Mouse (Mus musculus): ENCODE results near the gene Adk. TPM values are rescaled to one million over a fixed set of nuclear protein-coding genes. Genes with fewer than 3 reads are reported as not detected.

Gene Adk
- total RNA-seq, 2 experiments from 2014 or later = 100 to 104 TPM

DNA sequence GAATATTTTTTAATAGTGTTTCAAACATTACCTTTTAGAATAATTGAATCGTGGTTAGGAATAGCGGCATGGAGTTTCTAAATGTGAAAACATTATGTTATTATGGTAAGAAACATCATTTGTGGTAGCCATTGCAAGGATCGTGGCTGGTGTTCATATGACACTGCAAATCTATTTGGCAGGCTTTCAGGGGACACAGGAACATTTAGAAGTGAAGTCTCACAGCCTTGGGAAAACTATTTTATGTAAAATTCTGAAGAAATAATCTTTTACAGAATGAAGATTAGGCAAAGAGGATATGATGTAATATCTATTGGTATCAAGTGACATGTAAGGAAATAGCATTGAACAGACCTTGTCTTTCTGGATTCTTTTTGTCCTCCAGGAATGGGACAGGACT lies 262.1 kb downstream of the Adk start:
- ATAC-seq (replicated peaks; ENCODE audit: poor library complexity) = no peak

- ATAC-seq (replicated peaks; ENCODE audit: poor library complexity) = no peak
These were observed 282.5 kb downstream of the Adk start for GRCm38 (mm10) chr14:21334826-21335225.

DNA sequence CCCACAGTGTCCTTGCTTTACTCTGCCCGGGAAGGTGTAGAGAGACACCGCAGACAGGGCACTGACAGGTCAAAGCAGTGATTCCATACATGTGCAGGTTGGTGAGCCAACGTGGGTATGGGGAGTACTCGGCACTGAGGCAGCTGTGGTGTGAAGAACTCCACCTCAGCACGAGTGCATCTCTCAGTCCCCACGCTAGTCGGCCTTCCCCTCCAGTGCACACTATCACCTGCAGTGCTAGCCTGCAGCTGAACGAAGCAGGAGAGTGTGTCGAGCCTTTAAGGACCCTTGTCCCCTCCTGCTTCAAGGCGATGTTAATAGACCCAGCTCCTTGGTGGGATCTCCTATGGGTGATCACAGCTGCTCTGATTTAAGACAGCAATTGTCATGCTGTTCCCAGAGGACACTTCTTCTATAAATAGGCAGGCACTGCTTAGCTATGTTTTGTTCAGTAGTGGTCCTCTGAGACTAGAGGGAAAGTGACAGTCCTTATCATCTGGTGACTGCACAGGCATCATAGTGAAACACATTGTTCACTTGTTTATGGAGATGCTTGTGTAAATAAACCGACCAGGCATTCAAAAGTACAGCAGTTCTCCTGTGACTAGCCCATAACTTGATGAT lies 283.4 kb downstream of the Adk start:
- no peak for ATAC-seq (replicated peaks; ENCODE audit: poor library complexity)

GRCm38 (mm10) chr14:21337948-21338347 lies 285.6 kb downstream of the Adk start:
- ATAC-seq (replicated peaks; ENCODE audit: poor library complexity) = no peak

DNA sequence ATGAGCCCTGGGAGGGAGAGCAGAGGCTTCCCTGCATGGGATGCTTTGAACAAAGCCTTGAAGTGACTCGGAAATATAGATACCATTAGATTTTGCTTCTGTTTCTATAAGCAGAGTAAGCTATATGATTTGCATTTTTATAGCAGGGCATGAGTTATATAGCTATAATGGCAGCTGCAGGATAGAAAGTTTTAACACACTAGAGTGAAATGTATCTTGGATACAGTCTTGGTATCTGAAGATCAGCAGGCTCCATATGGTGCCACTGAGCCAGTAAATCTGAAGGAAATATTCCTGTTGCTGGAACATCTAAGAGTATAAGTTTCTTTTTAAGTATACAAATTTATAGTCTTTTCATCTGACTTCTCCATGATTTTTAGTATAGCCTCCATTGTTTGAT lies 288.8 kb downstream of the Adk start:
- ATAC-seq (replicated peaks; ENCODE audit: poor library complexity) = no peak

DNA sequence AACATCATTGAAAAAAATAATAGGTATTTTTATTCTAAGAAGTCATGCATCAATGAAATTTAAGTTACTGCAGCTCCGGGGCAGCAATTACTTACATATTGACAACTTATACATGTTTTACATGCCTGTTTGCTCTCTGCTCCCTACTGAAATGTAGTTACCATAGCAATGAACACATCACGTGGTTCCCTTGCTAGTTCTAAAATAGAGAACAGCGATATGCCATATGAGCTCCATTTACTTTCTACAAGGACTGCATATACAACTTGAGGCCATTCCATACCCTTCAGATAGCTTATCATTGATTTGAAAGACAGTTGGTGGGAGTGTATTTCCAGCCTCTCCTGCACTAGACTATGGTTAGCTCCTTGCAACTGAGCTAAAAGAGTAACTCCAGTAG lies 290.6 kb downstream of the Adk start:
- no peak for ATAC-seq (replicated peaks; ENCODE audit: poor library complexity)

GRCm38 (mm10) chr14:21344896-21345295 lies 292.5 kb downstream of the Adk start:
- ATAC-seq (replicated peaks; ENCODE audit: poor library complexity) = no peak

DNA sequence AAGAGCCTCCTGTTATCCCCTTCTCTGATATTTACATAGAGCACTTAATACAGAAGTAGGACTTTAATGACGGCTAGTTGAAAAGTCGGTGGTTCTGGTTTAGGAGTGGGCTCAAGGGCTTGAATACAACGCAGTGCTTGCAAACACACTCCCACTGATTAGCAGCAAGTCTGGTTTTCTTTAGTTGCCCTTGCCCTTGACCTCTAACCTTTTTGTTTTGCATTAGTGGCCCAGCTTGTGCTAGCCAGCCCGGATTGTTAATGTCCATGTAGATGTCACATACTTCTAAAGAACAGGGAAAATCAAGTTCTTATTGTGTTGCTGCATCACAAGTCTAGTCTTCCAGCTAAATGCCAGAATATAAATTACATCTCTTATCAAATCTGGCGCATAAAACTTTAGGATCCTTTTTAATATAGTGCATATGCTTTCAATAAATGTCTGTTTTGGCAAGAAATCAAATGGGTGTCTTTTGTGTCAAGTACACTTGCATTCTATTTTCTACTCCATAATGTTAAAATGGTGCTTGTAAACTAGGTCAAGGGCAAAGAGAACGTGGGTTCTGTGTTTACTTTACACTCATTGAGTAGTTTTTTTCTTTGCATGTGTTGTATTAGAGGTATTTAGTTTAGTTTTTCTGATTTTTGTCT lies 296.4 kb downstream of the Adk start:
- no peak for ATAC-seq (replicated peaks; ENCODE audit: poor library complexity)

GRCm38 (mm10) chr14:21351646-21352045 lies 299.3 kb downstream of the Adk start:
- ATAC-seq (replicated peaks; ENCODE audit: poor library complexity) = no peak

GRCm38 (mm10) chr14:21356286-21356685 lies 303.9 kb downstream of the Adk start:
- ATAC-seq (replicated peaks; ENCODE audit: poor library complexity) = no peak

- no peak for ATAC-seq (replicated peaks; ENCODE audit: poor library complexity)
These were observed 307.0 kb downstream of the Adk start for GRCm38 (mm10) chr14:21359207-21359895.

- no peak for ATAC-seq (replicated peaks; ENCODE audit: poor library complexity)
These were observed 307.6 kb downstream of the Adk start for GRCm38 (mm10) chr14:21359896-21360525.

DNA sequence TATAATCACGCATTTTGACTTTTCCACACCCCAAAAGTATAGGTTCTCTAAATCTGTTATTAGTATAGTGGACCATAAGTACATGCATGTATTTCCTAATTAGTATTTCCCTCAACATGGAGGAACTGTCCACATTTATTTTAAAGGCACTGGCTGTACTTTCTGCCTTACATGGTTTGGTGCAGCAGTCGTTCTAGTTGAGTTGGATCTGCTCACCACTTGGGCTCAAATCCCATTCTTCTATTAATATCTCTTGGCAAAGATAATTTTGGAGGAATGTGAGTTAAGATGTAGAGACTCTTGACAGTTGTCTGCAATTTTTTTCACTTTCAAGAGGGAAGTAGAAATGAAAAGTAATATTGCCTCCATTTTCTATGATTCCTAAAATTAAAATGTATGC lies 314.7 kb downstream of the Adk start:
- ATAC-seq (replicated peaks; ENCODE audit: poor library complexity) = no peak

DNA sequence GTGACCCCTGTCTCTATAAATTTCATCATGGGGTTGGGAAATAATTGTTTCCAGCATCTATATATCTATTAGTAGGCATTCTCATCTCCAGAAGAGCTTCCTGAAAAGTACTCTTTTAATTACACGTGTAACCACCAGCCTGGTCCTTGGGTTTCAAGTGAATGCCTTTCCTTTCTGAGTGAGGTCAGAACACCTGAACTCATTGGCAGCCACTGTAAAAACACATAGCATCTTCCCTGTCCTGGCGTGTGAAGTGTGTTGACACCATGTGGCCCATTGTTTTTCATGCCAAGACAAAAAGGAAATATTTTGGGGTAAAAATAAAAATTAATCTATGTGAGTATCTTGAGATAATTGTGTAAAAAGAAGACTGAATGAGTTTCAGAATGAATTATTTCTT lies 316.2 kb downstream of the Adk start:
- no peak for ATAC-seq (replicated peaks; ENCODE audit: poor library complexity)

- peak; percentile 57 for ATAC-seq (replicated peaks; ENCODE audit: poor library complexity)
These were observed 316.8 kb downstream of the Adk start for GRCm38 (mm10) chr14:21369127-21369526.

DNA sequence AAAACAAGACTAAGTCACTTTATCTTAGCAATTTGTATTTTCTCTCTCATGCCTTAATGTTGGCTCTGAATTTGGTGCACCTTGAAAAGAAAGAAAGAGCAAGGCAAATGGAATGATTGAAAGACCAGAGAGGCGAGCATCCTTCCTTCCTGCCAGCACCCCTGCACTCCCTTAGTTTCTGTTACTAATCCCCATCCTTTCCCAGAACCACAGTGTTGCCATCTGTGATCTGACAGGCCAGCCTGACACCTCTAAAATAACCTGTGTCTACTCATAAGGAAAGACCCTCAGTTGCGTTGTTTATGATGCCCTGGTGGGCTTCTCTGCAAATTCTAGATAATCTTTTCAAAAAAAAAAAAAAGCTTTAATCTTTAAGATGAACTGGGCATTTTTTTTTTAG lies 319.6 kb downstream of the Adk start:
- no peak for ATAC-seq (replicated peaks; ENCODE audit: poor library complexity)

DNA sequence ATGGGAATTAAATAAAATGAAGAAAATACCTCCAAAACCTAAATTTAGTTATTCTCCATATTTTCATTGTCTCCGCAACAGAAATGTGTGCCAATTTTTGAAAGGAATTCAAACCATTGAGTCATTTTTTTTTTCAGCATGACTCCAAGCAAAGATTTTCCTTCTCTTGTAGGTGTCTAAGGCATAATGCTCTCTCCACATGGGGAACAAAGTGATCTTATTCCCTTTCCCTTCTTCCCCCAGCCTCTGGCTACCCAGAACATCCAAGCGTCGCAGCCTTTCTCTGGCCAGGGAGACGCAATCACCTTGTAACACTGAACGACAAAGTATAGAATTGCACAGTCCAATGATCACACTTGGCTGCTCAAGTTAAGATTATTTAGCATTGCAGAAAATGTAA lies 320.3 kb downstream of the Adk start:
- no peak for ATAC-seq (replicated peaks; ENCODE audit: poor library complexity)

- no peak for ATAC-seq (replicated peaks; ENCODE audit: poor library complexity)
These were observed 331.5 kb downstream of the Adk start for GRCm38 (mm10) chr14:21383701-21384428.

DNA sequence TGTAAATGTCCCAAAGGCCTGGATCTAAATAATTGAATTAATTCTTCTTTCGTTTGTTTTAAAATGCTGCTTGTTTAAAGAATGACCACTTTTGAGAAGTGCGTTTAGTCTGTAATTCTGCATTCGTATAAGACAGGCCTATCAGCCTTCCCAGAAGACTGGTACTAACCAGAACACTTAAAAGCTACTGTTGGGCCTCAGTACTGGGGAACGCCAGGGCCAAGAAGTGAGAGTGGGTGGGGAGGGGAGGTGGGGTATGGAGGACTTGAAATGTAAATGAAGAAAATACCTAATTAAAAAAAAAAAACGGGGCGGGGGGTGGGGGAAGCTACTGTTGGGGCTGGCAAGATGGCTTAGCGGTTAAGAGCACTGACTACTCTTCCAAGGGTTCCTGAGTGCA lies 347.1 kb downstream of the Adk start:
- no peak for ATAC-seq (replicated peaks; ENCODE audit: poor library complexity)

DNA sequence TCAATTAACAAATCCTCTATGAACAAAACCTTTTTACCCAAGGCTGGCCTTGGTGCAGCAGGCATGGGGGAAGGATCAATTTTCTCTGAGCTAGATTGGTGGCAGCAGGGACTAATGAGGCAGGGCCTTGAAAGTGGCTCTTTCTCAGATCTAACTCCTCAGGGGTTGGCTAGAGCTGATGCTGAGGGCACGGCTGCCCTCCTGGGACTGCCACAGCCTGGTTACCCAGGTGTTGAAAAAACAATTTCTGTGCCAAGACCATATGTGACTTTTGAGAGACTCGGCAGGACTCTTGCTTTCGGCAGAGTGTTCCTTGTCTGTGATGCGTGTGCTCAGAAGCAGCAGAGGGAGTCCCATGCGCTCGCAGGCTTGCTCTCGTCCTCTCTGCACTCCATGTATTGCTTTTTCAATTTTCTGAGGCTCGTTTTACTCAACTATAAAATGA lies 349.8 kb downstream of the Adk start:
- ATAC-seq (replicated peaks; ENCODE audit: poor library complexity) = no peak

Data from megakaryocyte progenitor cell, adult 5-6 weeks (primary cell).